Mouse (Mus musculus): ENCODE measurements at regions not wholly inside any gene's neighbourhood (a gene's known extent, or its start where the extent isn't known, plus 50 kb on each side); places are given as distances from the start of the nearest gene placed in this dataset.

DNA sequence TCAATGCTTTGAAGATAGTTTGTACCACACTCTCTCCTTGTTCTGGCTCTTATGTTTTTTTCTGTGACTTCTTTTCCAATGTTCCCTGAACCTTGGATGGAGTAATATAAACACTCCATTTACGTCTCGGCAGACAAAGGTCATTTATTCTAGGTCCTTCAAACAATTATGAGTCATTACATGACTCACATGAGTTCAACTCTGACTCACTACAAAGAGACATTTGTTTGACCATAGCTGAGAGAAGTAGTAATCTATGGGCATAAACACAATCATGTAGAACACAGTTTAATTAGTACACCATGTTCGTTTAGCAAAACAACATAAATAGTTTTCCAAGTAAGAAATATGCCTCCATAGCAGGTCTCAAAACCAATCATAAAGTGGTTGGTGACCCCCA lies 59.6 kb upstream of the Hmgcll1 start:
- no peak for DNase-seq

DNA sequence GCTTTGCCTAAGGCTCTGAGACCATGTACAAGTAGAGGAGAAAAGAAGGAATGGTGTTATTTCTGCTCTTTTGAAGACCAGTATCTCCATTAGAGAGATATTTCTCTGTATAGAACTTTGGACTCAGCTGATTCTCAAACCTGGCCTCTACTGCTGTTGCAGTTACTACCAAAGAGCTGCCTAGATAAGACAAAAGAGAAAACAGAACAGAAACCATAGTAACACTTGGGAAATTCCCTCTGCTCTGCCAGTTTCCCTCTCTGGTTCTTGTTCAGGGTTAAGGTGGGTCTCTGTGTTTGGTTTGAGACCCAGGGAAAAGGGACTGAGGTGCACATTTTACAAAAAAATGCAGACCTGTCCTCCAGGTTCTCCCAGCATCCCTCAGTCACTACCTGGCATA lies 58.3 kb upstream of the Hmgcll1 start:
- no peak for DNase-seq

DNA sequence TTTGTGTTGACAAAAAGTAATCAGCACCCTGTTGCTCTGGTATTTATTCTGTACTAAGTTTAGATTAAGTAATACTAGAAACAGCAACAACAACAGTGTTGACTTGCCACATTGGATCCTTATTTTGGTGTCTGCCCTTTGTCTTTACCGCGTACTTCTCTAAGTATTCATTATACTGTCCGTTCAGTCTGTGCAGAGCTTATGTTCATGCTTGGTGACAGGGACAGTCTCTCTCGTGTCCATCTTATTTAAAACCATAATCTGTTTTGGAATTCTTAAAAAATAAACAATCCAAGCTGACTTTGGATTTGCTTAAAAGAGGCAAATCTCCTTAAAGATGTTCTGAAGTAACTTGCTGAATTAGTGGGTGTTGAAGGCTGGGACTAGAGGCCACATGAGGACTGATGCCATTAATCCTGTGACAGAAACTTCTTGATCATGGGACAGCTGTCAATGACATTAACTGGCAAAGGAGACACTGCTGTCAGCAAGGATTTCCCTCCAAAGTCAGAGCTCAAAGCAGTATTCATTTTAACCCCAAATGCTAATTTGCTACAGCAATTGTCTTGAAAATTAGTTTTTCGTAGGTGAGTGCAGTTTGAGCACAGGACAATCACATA lies 55.8 kb upstream of the Hmgcll1 start:
- peak; percentile 18 for DNase-seq

GRCm38 (mm10) chr9:75959775-75960174 lies 54.9 kb upstream of the Hmgcll1 start:
- DNase-seq = peak; percentile 45

GRCm38 (mm10) chr9:75960587-75961349 lies 53.9 kb upstream of the Hmgcll1 start:
- no peak for DNase-seq
